Mouse (Mus musculus): ENCODE measurements around the gene S100pbp. TPM values are rescaled to one million over a fixed set of nuclear protein-coding genes. Genes with fewer than 3 reads are reported as not detected.

Gene S100pbp
- polyA plus RNA-seq, 1 experiment from 2014 or later = 3.7 TPM

DNA sequence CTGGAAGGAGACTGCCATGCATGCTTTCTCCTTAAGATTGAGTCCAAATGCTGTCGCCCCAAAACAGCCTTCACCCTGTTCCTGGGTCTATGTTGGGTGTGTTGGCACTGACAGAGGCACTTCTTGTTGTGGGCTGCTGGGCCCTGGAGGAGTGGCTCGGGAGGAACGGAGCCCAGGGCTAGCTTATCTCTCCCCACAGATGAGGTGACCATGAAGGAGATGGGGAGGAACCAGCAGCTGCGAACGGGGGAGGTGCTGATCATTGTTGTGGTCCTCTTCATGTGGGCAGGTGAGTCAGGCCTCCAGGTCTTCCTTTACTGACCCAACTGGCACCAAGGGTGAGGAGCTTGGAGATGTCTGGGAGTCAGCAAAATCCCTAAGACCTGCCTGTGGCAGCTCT, 49.9 kb downstream of the S100pbp start:
- WGBS = 75% methylated on average over 5 of the region's 5 CpGs
- no peak for DNase-seq (ENCODE audit: low spot score)
- no peak for ATAC-seq (ENCODE audit: low FRiP score, low TSS enrichment)

DNA sequence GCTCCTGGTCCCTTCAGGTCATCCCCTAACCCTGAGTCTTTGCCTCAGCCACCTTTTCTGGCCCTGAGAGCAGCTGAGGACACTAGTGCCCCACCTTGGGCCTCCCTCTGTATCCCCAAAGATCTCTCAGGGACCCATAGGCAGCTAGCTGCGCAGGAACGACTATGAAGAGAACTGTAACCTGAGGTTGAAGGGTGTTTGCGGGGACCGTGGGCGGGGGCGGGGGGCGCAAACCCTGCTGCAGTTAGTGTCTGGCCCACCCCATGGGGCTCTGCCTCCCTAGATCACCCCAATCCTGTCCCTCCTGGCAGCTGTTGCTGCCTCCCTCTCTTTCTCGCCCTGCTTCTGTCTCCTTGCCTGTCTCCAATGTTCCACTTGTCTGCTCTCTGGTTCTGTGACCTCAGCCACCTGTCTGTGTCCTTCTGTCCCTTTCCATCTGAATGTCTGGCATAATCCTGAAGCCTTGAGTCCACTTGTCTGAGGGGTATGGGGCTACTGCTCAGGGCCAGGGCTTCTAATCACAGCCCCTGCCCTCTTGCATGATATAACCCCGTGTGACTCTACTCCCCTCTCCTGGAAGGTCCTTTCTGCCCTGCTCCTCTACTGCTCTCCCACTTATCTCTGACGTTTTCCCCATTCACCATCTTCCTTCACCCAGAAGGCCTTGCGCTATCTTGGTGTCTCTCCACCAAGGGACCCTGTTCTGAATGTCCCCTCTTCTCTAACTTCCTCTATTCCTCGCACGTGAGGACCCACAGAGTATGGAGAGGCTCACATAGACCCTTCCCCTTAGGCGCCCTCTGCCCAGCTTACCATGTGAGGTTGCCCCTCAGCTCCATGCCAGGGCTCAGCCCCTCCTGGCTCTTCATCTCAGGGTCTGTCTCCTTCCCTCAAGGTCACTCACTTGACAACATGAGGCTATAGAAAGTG, 51.9 kb downstream of the S100pbp start:
- no peak for ATAC-seq (ENCODE audit: low FRiP score, low TSS enrichment)
- peak overlapping the region; percentile 63 for H3K9ac ChIP-seq (ENCODE audit: low read length)
- 67% methylated on average over 14 of the region's 14 CpGs for WGBS

More for the DNA sequence above, 49.9 kb downstream of the S100pbp start:
- TF ChIP-seq CTCF (IDR thresholded peaks at IDR 0.05; ENCODE audit: low read depth) (no peak), EP300 (optimal IDR thresholded peaks at IDR 0.05) (no peak)
- Histone ChIP-seq H3K36me3 (ENCODE audit: control insufficient read depth, insufficient read depth, low read length) (no peaks in the 10 kb centered on the region), H3K4me3 (ENCODE audit: low read depth, low read length) (no peak overlapping the region), H3K4me2 (replicated peaks; ENCODE audit: low read depth) (no peak overlapping the region), H3K9me3 (ENCODE audit: control insufficient read depth, low read length) (no peaks in the 10 kb centered on the region), H3K27ac (replicated peaks) (no peak overlapping the region), H3K27me3 (ENCODE audit: control insufficient read depth, insufficient read depth, low read length) (no peaks in the 10 kb centered on the region), H3K9ac (ENCODE audit: low read length) (no peak overlapping the region), H3K4me1 (replicated peaks; ENCODE audit: control insufficient read depth, insufficient read depth) (peaks cover 6% of the 10 kb centered on the region; the same call in 1 of the 2 replicates)

DNA sequence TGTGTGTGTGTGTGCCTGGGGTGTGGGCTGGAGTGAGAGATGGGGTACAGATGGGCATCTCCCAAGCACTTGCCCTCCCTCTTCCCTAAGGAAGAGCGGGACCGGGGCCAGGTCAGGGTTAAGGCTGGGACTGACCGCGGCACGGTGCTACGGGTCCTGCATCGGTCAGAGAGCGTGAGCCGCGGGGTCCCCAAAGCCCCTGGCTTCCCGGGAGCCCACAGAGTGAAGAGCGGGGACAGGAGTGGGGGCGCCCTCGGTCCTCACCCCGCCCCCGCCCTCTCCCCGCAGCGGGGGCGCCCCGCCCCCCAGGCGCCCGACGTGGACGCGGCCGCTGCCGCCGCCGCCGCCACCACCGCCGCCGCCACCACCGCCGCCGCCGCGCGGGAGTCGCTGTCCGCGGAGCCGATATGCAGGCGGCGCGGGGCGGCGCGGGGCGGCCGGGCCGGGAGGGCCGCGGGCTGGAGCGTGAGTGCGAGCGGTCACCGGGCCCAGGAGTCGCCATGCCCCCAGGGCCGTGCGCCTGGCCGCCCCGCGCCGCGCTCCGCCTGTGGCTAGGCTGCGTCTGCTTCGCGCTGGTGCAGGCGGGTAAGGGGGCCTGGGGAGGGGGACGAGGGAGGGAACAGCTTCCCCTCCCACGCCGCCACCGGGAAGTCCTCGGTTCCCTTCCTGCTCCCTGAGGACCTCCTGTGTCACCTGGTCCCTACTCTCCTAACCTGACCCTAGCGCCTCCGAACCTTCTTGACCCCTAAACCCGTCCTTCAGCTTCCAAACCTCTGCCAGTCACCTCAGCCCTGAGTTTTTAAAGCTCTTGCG, 52.7 kb downstream of the S100pbp start, which contains the start of gene Fndc5:
TSS of gene Fndc5 (plus strand) at position 421 of the 813 bp plus-strand sequence.
- Histone ChIP-seq H3K27ac (replicated peaks) (no peak within 1 kb of the TSS), H3K36me3 (ENCODE audit: control insufficient read depth, insufficient read depth, low read length) (no peaks in the 10 kb centered on the region), H3K4me1 (replicated peaks; ENCODE audit: control insufficient read depth, insufficient read depth) (peaks cover 3% of the 10 kb centered on the region; the same call in 1 of the 2 replicates), H3K4me2 (replicated peaks; ENCODE audit: low read depth) (peak within 1 kb of the TSS; percentile 79), H3K4me3 (ENCODE audit: low read depth, low read length) (peak within 1 kb of the TSS; percentile 50), H3K27me3 (ENCODE audit: control insufficient read depth, insufficient read depth, low read length) (no peaks in the 10 kb centered on the region), H3K9me3 (ENCODE audit: control insufficient read depth, low read length) (no peaks in the 10 kb centered on the region), H3K9ac (ENCODE audit: low read length) (peak within 1 kb of the TSS; percentile 63)
- TF ChIP-seq EP300 (optimal IDR thresholded peaks at IDR 0.05) (no peak), CTCF (IDR thresholded peaks at IDR 0.05; ENCODE audit: low read depth) (no peak)
- ATAC-seq (ENCODE audit: low FRiP score, low TSS enrichment) = peak; percentile 28; the same call in 1 of the 2 replicates
- peak; percentile 34 for DNase-seq (ENCODE audit: low spot score)
- WGBS = 4% methylated on average over 27 of the region's 80 CpGs

More for the DNA sequence above, 51.9 kb downstream of the S100pbp start:
- H3K27ac ChIP-seq (replicated peaks) = no peak overlapping the region
- H3K9me3 ChIP-seq (ENCODE audit: control insufficient read depth, low read length) = no peaks in the 10 kb centered on the region
- H3K4me1 ChIP-seq (replicated peaks; ENCODE audit: control insufficient read depth, insufficient read depth) = peaks cover 6% of the 10 kb centered on the region; the same call in 1 of the 2 replicates
- H3K4me2 ChIP-seq (replicated peaks; ENCODE audit: low read depth) = peak overlapping the region; percentile 79; the same call in 1 of the 2 replicates
- no peak overlapping the region for H3K4me3 ChIP-seq (ENCODE audit: low read depth, low read length)
- no peak for TF ChIP-seq CTCF (IDR thresholded peaks at IDR 0.05; ENCODE audit: low read depth)
- no peak for TF ChIP-seq EP300 (optimal IDR thresholded peaks at IDR 0.05)
- no peak for DNase-seq (ENCODE audit: low spot score)
- H3K36me3 ChIP-seq (ENCODE audit: control insufficient read depth, insufficient read depth, low read length) = no peaks in the 10 kb centered on the region
- no peaks in the 10 kb centered on the region for H3K27me3 ChIP-seq (ENCODE audit: control insufficient read depth, insufficient read depth, low read length)

DNA sequence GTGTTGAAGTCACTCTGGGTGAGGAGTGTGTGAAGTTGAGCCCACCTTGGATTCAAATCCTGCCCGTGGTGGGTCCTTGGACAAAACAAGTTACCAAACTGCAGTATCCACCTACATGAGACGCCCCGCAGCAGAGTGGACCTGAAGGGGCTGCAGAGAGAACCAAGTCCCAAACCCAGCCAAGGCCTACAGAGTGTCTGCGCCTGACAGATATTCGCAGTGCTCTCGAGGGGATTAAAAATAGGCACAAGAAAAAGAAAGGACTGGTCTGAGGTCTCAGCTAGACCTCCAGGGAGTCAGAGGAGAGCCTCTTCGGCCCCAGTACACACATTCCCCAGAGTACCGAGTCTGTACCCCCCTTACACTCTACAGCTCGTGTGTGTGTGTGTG, 53.3 kb downstream of the S100pbp start:
- H3K27me3 ChIP-seq (ENCODE audit: control insufficient read depth, insufficient read depth, low read length) = no peaks in the 10 kb centered on the region
- H3K36me3 ChIP-seq (ENCODE audit: control insufficient read depth, insufficient read depth, low read length) = no peaks in the 10 kb centered on the region
- no peak overlapping the region for H3K27ac ChIP-seq (replicated peaks)
- H3K4me2 ChIP-seq (replicated peaks; ENCODE audit: low read depth) = peak overlapping the region; percentile 79
- DNase-seq (ENCODE audit: low spot score) (no peak), ATAC-seq (ENCODE audit: low FRiP score, low TSS enrichment) (no peak)
- H3K9ac ChIP-seq (ENCODE audit: low read length) = peak overlapping the region; percentile 63; the same call in 1 of the 2 replicates
- no peaks in the 10 kb centered on the region for H3K9me3 ChIP-seq (ENCODE audit: control insufficient read depth, low read length)
- peak overlapping the region; percentile 50 for H3K4me3 ChIP-seq (ENCODE audit: low read depth, low read length)
- WGBS = 44% methylated on average over 9 of the region's 9 CpGs
- TF ChIP-seq CTCF (IDR thresholded peaks at IDR 0.05; ENCODE audit: low read depth) (no peak), EP300 (optimal IDR thresholded peaks at IDR 0.05) (no peak)
- H3K4me1 ChIP-seq (replicated peaks; ENCODE audit: control insufficient read depth, insufficient read depth) = peaks cover 2% of the 10 kb centered on the region; the same call in 1 of the 2 replicates

DNA sequence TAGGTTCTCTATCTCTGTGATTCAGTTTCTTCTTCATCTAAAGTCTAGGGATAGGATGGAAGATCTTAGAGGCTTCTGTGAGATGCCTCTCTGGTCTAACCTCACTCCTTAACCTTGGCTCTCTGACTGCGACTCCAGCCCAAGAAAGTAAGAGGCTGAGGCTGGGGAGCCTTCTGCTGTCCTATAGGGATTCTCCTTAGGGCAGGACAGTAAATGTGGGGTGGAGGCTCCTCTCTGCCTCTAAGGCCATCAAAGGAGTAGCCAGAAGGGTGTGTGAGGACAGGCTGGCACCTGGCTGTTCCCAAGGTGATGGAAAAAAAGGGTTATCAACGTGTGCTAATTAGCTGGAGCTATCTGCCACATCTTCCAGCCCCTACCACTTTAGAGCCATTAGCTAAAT, 53.9 kb downstream of the S100pbp start:
- Histone ChIP-seq H3K9ac (ENCODE audit: low read length) (no peak overlapping the region), H3K36me3 (ENCODE audit: control insufficient read depth, insufficient read depth, low read length) (no peaks in the 10 kb centered on the region), H3K4me3 (ENCODE audit: low read depth, low read length) (no peak overlapping the region), H3K27me3 (ENCODE audit: control insufficient read depth, insufficient read depth, low read length) (no peaks in the 10 kb centered on the region), H3K27ac (replicated peaks) (no peak overlapping the region), H3K4me1 (replicated peaks; ENCODE audit: control insufficient read depth, insufficient read depth) (no peaks in the 10 kb centered on the region), H3K4me2 (replicated peaks; ENCODE audit: low read depth) (no peak overlapping the region), H3K9me3 (ENCODE audit: control insufficient read depth, low read length) (no peaks in the 10 kb centered on the region)
- ATAC-seq (ENCODE audit: low FRiP score, low TSS enrichment) = no peak
- 63% methylated on average over 2 of the region's 2 CpGs for WGBS
- DNase-seq (ENCODE audit: low spot score) = no peak
- TF ChIP-seq EP300 (optimal IDR thresholded peaks at IDR 0.05) (no peak), CTCF (IDR thresholded peaks at IDR 0.05; ENCODE audit: low read depth) (no peak)
